Mouse (Mus musculus) ovary, postnatal 36 days (tissue): ENCODE measurements around the gene Gcn1l1.

Experiments used
- DNase-seq: peaks from one replicate; pipeline ENCODE4 v3.0.0; 2022; ENCODE audit warnings: low spot score, mixed read lengths

Gene Gcn1l1

GRCm38 (mm10) chr5:115534856-115535255 is 30.2 kb upstream of the Gcn1l1 start:
- DNase-seq: no peak

- no peak for DNase-seq
Observed at GRCm38 (mm10) chr5:115535635-115536034, 29.4 kb upstream of the Gcn1l1 start.

- DNase-seq: no peak
Observed at GRCm38 (mm10) chr5:115538017-115538692, 26.9 kb upstream of the Gcn1l1 start.

GRCm38 (mm10) chr5:115538693-115539043 is 26.4 kb upstream of the Gcn1l1 start:
- peak; percentile 87 for DNase-seq

GRCm38 (mm10) chr5:115542635-115543384 is 22.2 kb upstream of the Gcn1l1 start:
- DNase-seq: no peak

- DNase-seq: peak; percentile 79
Observed at GRCm38 (mm10) chr5:115543509-115544253, 21.4 kb upstream of the Gcn1l1 start.

GRCm38 (mm10) chr5:115544655-115545185 is 20.3 kb upstream of the Gcn1l1 start:
- no peak for DNase-seq

- DNase-seq: no peak
Observed at GRCm38 (mm10) chr5:115545636-115546035, 19.4 kb upstream of the Gcn1l1 start.

GRCm38 (mm10) chr5:115546536-115546935 is 18.5 kb upstream of the Gcn1l1 start:
- no peak for DNase-seq

GRCm38 (mm10) chr5:115547014-115547413 is 18.0 kb upstream of the Gcn1l1 start:
- no peak for DNase-seq

- no peak for DNase-seq
Observed at GRCm38 (mm10) chr5:115547421-115547820, 17.6 kb upstream of the Gcn1l1 start.

GRCm38 (mm10) chr5:115548501-115549285 is 16.4 kb upstream of the Gcn1l1 start:
- DNase-seq: no peak

GRCm38 (mm10) chr5:115550482-115551005 is 14.5 kb upstream of the Gcn1l1 start:
- no peak for DNase-seq

- no peak for DNase-seq
Observed at GRCm38 (mm10) chr5:115551386-115551785, 13.7 kb upstream of the Gcn1l1 start.

- DNase-seq: no peak
Observed at GRCm38 (mm10) chr5:115551799-115552198, 13.3 kb upstream of the Gcn1l1 start.

- no peak for DNase-seq
Observed at GRCm38 (mm10) chr5:115553801-115554420, 11.1 kb upstream of the Gcn1l1 start.

- no peak for DNase-seq
Observed at GRCm38 (mm10) chr5:115554536-115555291, 10.3 kb upstream of the Gcn1l1 start.

GRCm38 (mm10) chr5:115556217-115556616 is 8.8 kb upstream of the Gcn1l1 start:
- no peak for DNase-seq

GRCm38 (mm10) chr5:115558182-115558794 is 6.8 kb upstream of the Gcn1l1 start:
- DNase-seq: no peak
